Mouse (Mus musculus): ENCODE data around the gene Nrxn1. TPM values are rescaled to one million over a fixed set of nuclear protein-coding genes. Genes with fewer than 3 reads are reported as not detected.

The Nrxn1 gene
- total RNA-seq, 1 experiment, result 2.9 TPM

GRCm38 (mm10) chr17:90271165-90271564, 821.7 kb downstream of the Nrxn1 start:
- in situ Hi-C loops (cut with MboI; ENCODE audit: low sequenced_read_pairs in 2 of 2, unreplicated experiment in 2 of 2), result no loop called here
- Histone ChIP-seq H3K36me3 (ENCODE audit: control insufficient read depth, insufficient read depth, low read length, poor library complexity, severe bottlenecking) (no peaks in the 10 kb centered on the region), H3K9me3 (ENCODE audit: control insufficient read depth, insufficient read depth, low read depth, low read length) (no peaks in the 10 kb centered on the region), H3K4me3 (ENCODE audit: insufficient read depth in 1 of 2, low read depth in 1 of 2, low read length in 2 of 2, poor library complexity in 1 of 2, severe bottlenecking in 1 of 2) (no peak overlapping the region), H3K4me1 (ENCODE audit: control insufficient read depth in 2 of 2, insufficient read depth in 2 of 2, low read length in 2 of 2, poor library complexity in 1 of 2) (peaks cover 3 to 7% of the 10 kb centered on the region in 2 experiments; a peak in 2 of 4 replicates), H3K27ac (ENCODE audit: insufficient read depth, low read depth, low read length, poor library complexity, severe bottlenecking) (no peak overlapping the region), H3K9ac (ENCODE audit: insufficient read depth, low read depth, low read length, poor library complexity, severe bottlenecking) (no peak overlapping the region)
- no peak for TF ChIP-seq MAFK (IDR thresholded peaks at IDR 0.05; ENCODE audit: insufficient read depth, low read depth, low read length)
- TF ChIP-seq HCFC1 (IDR thresholded peaks at IDR 0.05; ENCODE audit: borderline replicate concordance, insufficient read depth, low read length), result no peak
- TF ChIP-seq CHD2 (IDR thresholded peaks at IDR 0.05; ENCODE audit: low read depth, low read length), result no peak
- TF ChIP-seq ZC3H11A (IDR thresholded peaks at IDR 0.05; ENCODE audit: borderline replicate concordance, low read depth, low read length), result no peak
- no peak for TF ChIP-seq ZNF384 (IDR thresholded peaks at IDR 0.05; ENCODE audit: low read depth, low read length)
- no peak for DNase-seq (ENCODE audit: low read depth, low spot score)

GRCm38 (mm10) chr17:90269143-90269542, 823.7 kb downstream of the Nrxn1 start:
- Histone ChIP-seq H3K9ac (ENCODE audit: insufficient read depth, low read depth, low read length, poor library complexity, severe bottlenecking) (no peak overlapping the region), H3K9me3 (ENCODE audit: control insufficient read depth, insufficient read depth, low read depth, low read length) (no peaks in the 10 kb centered on the region), H3K4me1 (ENCODE audit: control insufficient read depth in 2 of 2, insufficient read depth in 2 of 2, low read length in 2 of 2, poor library complexity in 1 of 2) (peaks cover 3 to 7% of the 10 kb centered on the region in 2 experiments; a peak in 2 of 4 replicates), H3K4me3 (ENCODE audit: insufficient read depth in 1 of 2, low read depth in 1 of 2, low read length in 2 of 2, poor library complexity in 1 of 2, severe bottlenecking in 1 of 2) (no peak overlapping the region), H3K36me3 (ENCODE audit: control insufficient read depth, insufficient read depth, low read length, poor library complexity, severe bottlenecking) (no peaks in the 10 kb centered on the region), H3K27ac (ENCODE audit: insufficient read depth, low read depth, low read length, poor library complexity, severe bottlenecking) (no peak overlapping the region)
- in situ Hi-C loops (cut with MboI; ENCODE audit: low sequenced_read_pairs in 2 of 2, unreplicated experiment in 2 of 2), result no loop called here
- DNase-seq (ENCODE audit: low read depth, low spot score), result no peak
- no peak for TF ChIP-seq MAFK (IDR thresholded peaks at IDR 0.05; ENCODE audit: insufficient read depth, low read depth, low read length)
- no peak for TF ChIP-seq HCFC1 (IDR thresholded peaks at IDR 0.05; ENCODE audit: borderline replicate concordance, insufficient read depth, low read length)
- no peak for TF ChIP-seq ZC3H11A (IDR thresholded peaks at IDR 0.05; ENCODE audit: borderline replicate concordance, low read depth, low read length)
- TF ChIP-seq CHD2 (IDR thresholded peaks at IDR 0.05; ENCODE audit: low read depth, low read length), result no peak
- TF ChIP-seq ZNF384 (IDR thresholded peaks at IDR 0.05; ENCODE audit: low read depth, low read length), result no peak

GRCm38 (mm10) chr17:90253451-90254131, 839.3 kb downstream of the Nrxn1 start:
- Histone ChIP-seq H3K4me3 (ENCODE audit: insufficient read depth in 1 of 2, low read depth in 1 of 2, low read length in 2 of 2, poor library complexity in 1 of 2, severe bottlenecking in 1 of 2) (no peak overlapping the region), H3K27ac (ENCODE audit: insufficient read depth, low read depth, low read length, poor library complexity, severe bottlenecking) (no peak overlapping the region), H3K4me1 (ENCODE audit: control insufficient read depth in 2 of 2, insufficient read depth in 2 of 2, low read length in 2 of 2, poor library complexity in 1 of 2) (no peaks in the 10 kb centered on the region), H3K9me3 (ENCODE audit: control insufficient read depth, insufficient read depth, low read depth, low read length) (no peaks in the 10 kb centered on the region), H3K36me3 (ENCODE audit: control insufficient read depth, insufficient read depth, low read length, poor library complexity, severe bottlenecking) (no peaks in the 10 kb centered on the region), H3K9ac (ENCODE audit: insufficient read depth, low read depth, low read length, poor library complexity, severe bottlenecking) (no peak overlapping the region)
- no peak for DNase-seq (ENCODE audit: low read depth, low spot score)
- TF ChIP-seq MAFK (IDR thresholded peaks at IDR 0.05; ENCODE audit: insufficient read depth, low read depth, low read length) (no peak), HCFC1 (IDR thresholded peaks at IDR 0.05; ENCODE audit: borderline replicate concordance, insufficient read depth, low read length) (no peak), ZC3H11A (IDR thresholded peaks at IDR 0.05; ENCODE audit: borderline replicate concordance, low read depth, low read length) (no peak)
- in situ Hi-C loops (cut with MboI; ENCODE audit: low sequenced_read_pairs in 2 of 2, unreplicated experiment in 2 of 2), result no loop called here

- in situ Hi-C loops (cut with MboI; ENCODE audit: low sequenced_read_pairs in 2 of 2, unreplicated experiment in 2 of 2), result no loop called here
- TF ChIP-seq ZNF384 (IDR thresholded peaks at IDR 0.05; ENCODE audit: low read depth, low read length), result no peak
- no peak for TF ChIP-seq HCFC1 (IDR thresholded peaks at IDR 0.05; ENCODE audit: borderline replicate concordance, insufficient read depth, low read length)
- TF ChIP-seq CHD2 (IDR thresholded peaks at IDR 0.05; ENCODE audit: low read depth, low read length), result no peak
- no peak for TF ChIP-seq MAFK (IDR thresholded peaks at IDR 0.05; ENCODE audit: insufficient read depth, low read depth, low read length)
- no peak for TF ChIP-seq ZC3H11A (IDR thresholded peaks at IDR 0.05; ENCODE audit: borderline replicate concordance, low read depth, low read length)
- no peak overlapping the region for H3K27ac ChIP-seq (ENCODE audit: insufficient read depth, low read depth, low read length, poor library complexity, severe bottlenecking)
Measured at GRCm38 (mm10) chr17:90252196-90252595, 840.7 kb downstream of the Nrxn1 start.

More at GRCm38 (mm10) chr17:90252196-90252595, 840.7 kb downstream of the Nrxn1 start:
- no peaks in the 10 kb centered on the region for H3K36me3 ChIP-seq (ENCODE audit: control insufficient read depth, insufficient read depth, low read length, poor library complexity, severe bottlenecking)
- no peak overlapping the region for H3K9ac ChIP-seq (ENCODE audit: insufficient read depth, low read depth, low read length, poor library complexity, severe bottlenecking)
- H3K4me3 ChIP-seq (ENCODE audit: insufficient read depth in 1 of 2, low read depth in 1 of 2, low read length in 2 of 2, poor library complexity in 1 of 2, severe bottlenecking in 1 of 2), result no peak overlapping the region
- DNase-seq (ENCODE audit: low read depth, low spot score), result no peak
- no peaks in the 10 kb centered on the region for H3K9me3 ChIP-seq (ENCODE audit: control insufficient read depth, insufficient read depth, low read depth, low read length)
- H3K4me1 ChIP-seq (ENCODE audit: control insufficient read depth in 2 of 2, insufficient read depth in 2 of 2, low read length in 2 of 2, poor library complexity in 1 of 2), result no peaks in the 10 kb centered on the region

Data from ES-E14 (cell line).